Mouse (Mus musculus): ENCODE results near the gene Acsl6.
"Not testable (repeated sequence)": the region's sequence is repeated elsewhere in the genome, so short reads cannot be mapped to it uniquely, and the experiment has no call there.

The Acsl6 gene

GRCm38 (mm10) chr11:54303728-54304470 lies at the start of gene Acsl6:
Acsl6 (plus strand) TSS chr11:54303798.
- no peak for DNase-seq (ENCODE audit: low read depth, low spot score)

DNA sequence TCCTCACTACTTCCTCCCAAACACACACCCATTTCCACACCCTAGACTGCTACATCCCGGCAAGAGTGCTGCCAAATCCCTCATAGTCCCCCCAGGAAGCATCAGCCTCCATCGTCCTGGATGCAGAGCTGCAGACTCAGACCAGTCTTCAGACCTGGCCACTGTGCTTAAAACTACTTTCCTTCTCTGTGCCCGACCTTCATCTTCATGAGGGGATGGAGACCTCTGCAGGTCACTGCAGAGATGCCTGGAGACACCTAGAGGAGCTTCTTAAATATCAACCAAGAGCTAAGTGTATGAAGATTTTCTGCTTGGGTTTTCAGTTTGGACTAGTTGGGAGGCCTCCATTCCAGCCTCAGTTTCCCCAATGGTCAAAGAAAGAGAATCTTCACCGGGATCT lies 49.5 kb upstream of the Acsl6 start:
- no peak for DNase-seq (ENCODE audit: low read depth, low spot score)

GRCm38 (mm10) chr11:54256624-54257376 lies 46.8 kb upstream of the Acsl6 start:
- DNase-seq (ENCODE audit: low read depth, low spot score), result peak; percentile 47

- no peak for DNase-seq (ENCODE audit: low read depth, low spot score)
These were observed 40.1 kb upstream of the Acsl6 start for GRCm38 (mm10) chr11:54263405-54264031.

- DNase-seq (ENCODE audit: low read depth, low spot score), result no peak
These were observed 39.1 kb upstream of the Acsl6 start for GRCm38 (mm10) chr11:54264542-54264941.

- DNase-seq (ENCODE audit: low read depth, low spot score), result no peak
These were observed 36.4 kb upstream of the Acsl6 start, which contains the start of gene Il3 for GRCm38 (mm10) chr11:54267177-54267576. Il3 (minus strand) TSS chr11:54267277.

GRCm38 (mm10) chr11:54269191-54269896 lies 34.3 kb upstream of the Acsl6 start:
- no peak for DNase-seq (ENCODE audit: low read depth, low spot score)

DNA sequence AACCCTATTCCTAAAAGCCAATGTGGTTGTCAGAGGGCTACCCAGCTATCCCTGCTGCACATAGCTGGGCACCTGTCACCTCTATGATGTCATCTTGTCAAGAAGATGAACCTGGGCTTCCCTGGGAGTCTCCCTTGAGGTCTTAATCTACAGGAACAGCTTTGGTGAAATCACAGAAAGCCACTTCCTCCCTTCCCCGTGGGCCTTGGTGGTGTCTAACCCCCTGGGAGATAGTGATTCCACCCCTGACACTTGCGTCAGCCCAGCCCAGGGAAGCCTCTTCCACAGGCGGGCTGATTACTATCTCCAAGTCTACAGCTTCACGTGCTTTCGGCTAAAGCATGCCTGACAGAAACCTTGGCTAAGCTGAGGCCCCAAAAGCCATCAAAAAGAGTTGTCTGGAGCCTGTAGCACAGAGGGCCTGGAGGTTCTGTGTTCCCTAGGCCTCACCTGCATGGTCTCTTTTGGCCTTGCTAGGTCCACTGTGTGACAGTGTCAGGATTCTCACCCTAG lies 32.1 kb upstream of the Acsl6 start:
- no peak for DNase-seq (ENCODE audit: low read depth, low spot score)

GRCm38 (mm10) chr11:54287821-54288453 lies 15.7 kb upstream of the Acsl6 start:
- DNase-seq (ENCODE audit: low read depth, low spot score), result no peak

GRCm38 (mm10) chr11:54292163-54292562 lies 11.4 kb upstream of the Acsl6 start:
- no peak for DNase-seq (ENCODE audit: low read depth, low spot score)

- DNase-seq (ENCODE audit: low read depth, low spot score), result no peak
These were observed 9.4 kb upstream of the Acsl6 start for GRCm38 (mm10) chr11:54293980-54294807.

GRCm38 (mm10) chr11:54295971-54296370 lies 7.6 kb upstream of the Acsl6 start:
- DNase-seq (ENCODE audit: low read depth, low spot score), result no peak

DNA sequence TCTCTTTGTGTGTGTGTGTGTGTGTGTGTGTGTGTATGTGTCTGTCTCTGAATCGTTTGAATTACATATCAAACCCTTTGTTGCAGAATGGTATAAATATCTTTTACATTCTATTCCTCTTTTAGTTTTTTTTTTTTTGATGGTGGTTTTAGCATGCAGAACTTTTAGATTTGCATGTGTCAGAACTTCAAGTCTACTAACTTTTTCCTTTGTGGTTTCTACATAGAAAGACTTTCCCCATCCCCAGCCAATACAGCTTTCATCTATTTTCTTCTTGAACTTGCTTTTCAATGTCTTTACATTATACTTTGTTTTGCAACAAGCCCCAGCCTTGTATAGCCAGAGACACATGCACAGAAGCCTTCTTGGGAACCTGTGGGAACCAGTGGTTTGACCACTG lies 6.9 kb upstream of the Acsl6 start:
- DNase-seq (ENCODE audit: low read depth, low spot score), result no peak

DNA sequence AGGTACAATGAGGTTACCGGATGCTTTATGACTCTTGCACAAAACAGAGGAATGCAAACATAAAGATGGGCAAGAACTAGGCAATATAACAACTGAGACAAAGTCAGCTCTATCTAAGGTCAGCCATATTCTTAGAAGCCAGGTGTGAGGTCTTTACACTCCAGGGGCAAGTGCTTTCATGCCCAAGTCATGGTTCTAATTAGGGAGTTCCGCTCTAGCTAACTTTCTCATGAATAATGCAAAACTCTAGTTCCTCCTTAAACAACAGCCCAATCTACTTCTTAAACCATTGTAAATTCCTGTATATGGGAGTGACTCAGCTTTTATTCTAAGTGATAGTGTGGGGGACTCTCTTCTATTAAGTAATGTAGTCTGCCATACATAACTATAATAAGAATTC lies 6.1 kb upstream of the Acsl6 start:
- not testable (repeated sequence) for DNase-seq (ENCODE audit: low read depth, low spot score)

GRCm38 (mm10) chr11:54298777-54299176 lies 4.8 kb upstream of the Acsl6 start:
- DNase-seq (ENCODE audit: low read depth, low spot score), result no peak

DNA sequence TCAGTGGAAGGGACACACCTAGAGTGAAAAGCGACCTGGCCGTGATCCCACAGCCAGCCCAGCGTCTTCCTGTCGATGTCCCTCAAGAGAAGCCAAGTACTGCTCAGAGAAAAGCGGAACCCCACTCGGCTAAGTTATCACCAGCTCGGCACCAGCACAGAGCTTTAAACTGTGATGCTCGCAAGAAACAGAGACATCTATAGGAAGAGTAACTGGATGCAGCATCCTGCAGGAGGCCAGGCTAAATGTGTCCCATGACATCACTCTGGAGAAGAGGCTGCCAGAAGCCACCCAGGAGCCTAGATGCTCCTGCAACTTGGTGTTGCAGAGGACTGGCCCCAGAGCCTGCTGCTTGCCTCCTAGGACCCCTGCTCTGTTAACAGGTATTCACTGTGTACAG lies 1.6 kb upstream of the Acsl6 start:
- no peak for DNase-seq (ENCODE audit: low read depth, low spot score)

- no peak for DNase-seq (ENCODE audit: low read depth, low spot score)
These were observed 992 bp upstream of the Acsl6 start for GRCm38 (mm10) chr11:54302606-54303005.

DNA sequence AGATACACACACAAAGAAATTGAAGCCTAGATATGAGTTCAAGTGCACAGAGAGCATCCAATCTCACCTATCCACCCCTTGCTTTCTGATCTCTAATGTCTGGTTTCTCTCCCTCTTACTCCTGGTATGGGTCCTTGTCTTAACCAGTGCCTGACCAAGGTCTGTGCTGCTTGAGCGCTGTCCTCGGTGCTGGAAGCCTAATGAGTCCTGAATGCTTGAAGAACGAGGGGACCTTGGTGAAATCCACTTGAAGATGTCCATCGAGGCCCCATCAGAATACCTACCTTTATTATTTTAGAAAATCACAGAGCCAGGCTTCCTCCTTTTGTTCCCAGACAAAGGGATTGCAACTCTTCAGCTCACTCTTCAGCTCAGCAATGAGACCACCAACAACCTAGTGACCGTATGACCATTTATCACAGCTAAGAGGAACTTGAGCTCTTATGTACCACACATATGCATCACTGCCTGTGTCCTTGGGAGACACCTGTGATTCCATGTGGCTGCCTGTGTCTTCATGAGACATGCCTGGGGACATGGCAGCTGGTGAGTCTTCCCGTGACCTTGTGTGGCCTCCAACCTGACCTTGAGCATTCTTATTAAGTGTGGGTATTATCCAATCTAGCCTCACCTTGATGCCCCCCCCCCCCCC lies 396 bp upstream of the Acsl6 start:
- no peak for DNase-seq (ENCODE audit: low read depth, low spot score)

- DNase-seq (ENCODE audit: low read depth, low spot score), result no peak
These were observed 874 bp downstream of the Acsl6 start for GRCm38 (mm10) chr11:54304471-54304873.

DNA sequence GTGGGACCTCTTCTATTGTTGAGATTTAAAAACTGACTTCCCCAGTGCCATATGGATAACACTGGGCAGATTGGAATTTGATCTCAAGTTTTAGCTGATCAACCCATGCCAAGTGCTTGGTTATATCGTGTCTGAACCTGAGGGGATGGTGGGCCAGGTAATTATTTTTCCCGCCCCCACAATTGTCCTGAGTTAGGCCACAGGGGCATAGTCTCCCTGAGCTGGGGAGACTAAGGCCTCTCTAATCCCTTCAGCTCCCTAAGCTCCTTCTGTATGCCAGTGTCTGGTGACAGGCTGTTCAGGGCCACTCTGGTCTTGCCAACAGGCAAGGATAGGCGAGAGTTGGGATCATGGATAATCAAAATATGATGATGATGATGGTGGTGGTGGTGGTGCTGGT lies 1.7 kb downstream of the Acsl6 start:
- DNase-seq (ENCODE audit: low read depth, low spot score), result no peak

Measured in brain, embryonic 18.5 days (tissue).